Mouse (Mus musculus) MEL (cell line): ENCODE data around the gene Rasgrp3. TPM values are rescaled to one million over a fixed set of nuclear protein-coding genes. Genes with fewer than 3 reads are reported as not detected.

Source experiments
- DNase-seq: peaks from one replicate; pipeline ENCODE4 v3.0.0; 2011; ENCODE audit warnings: low read depth, low spot score
- H3K27ac ChIP-seq: 2 replicates; pipeline ENCODE4 v1.5.1; 2012; ENCODE audit warnings: low read depth, mild to moderate bottlenecking, control low read depth, low read length, moderate library complexity; ENCODE audit not compliant: control insufficient read depth
- H3K27me3 ChIP-seq, 2 experiments: fragments of 150-350 bp in 1 of 2; sonication (generic) in 1 of 2; 2 replicates each; pipeline ENCODE4 v1.6.1; 2012; ENCODE audit warnings: low read length in 2 of 2, mild to moderate bottlenecking in 2 of 2, improper control_type of control experiment in 1 of 2, moderate library complexity in 1 of 2; ENCODE audit not compliant: insufficient read depth in 2 of 2, control insufficient read depth in 1 of 2
- H3K36me3 ChIP-seq, 2 experiments: 2 replicates each; pipeline ENCODE4 v1.6.1; 2012 to 2014; ENCODE audit warnings: low read length in 2 of 2, improper control_type of control experiment in 1 of 2, inconsistent platforms in 1 of 2, mild to moderate bottlenecking in 1 of 2; ENCODE audit not compliant: insufficient read depth in 2 of 2, control insufficient read depth in 1 of 2
- H3K4me1 ChIP-seq, 2 experiments: fragments of 150-350 bp in 1 of 2; sonication (generic) in 1 of 2; 2 replicates each; pipeline ENCODE4 v1.6.1; 2012; ENCODE audit warnings: low read length in 2 of 2, improper control_type of control experiment in 1 of 2, mild to moderate bottlenecking in 1 of 2; ENCODE audit not compliant: insufficient read depth in 2 of 2, control insufficient read depth in 1 of 2
- H3K4me3 ChIP-seq, 2 experiments: fragments of 150-350 bp in 1 of 2; sonication (generic) in 1 of 2; 2 replicates each; pipeline ENCODE4 v1.5.1; 2012; ENCODE audit warnings: low read depth in 2 of 2, low read length in 2 of 2, mild to moderate bottlenecking in 2 of 2, moderate library complexity in 2 of 2, control low read depth in 1 of 2, improper control_type of control experiment in 1 of 2; ENCODE audit not compliant: control insufficient read depth in 1 of 2, insufficient read depth in 1 of 2
- H3K79me2 ChIP-seq: 2 replicates; pipeline ENCODE4 v1.6.1; 2012; ENCODE audit warnings: mild to moderate bottlenecking, low read length, moderate library complexity; ENCODE audit not compliant: control insufficient read depth, poor library complexity, insufficient read depth
- H3K9ac ChIP-seq: 2 replicates; pipeline ENCODE4 v1.6.1; 2012; ENCODE audit warnings: low read depth, mild to moderate bottlenecking, control low read depth, low read length, moderate library complexity; ENCODE audit not compliant: control insufficient read depth, poor library complexity, severe bottlenecking
- H3K9me3 ChIP-seq: fragments of 150-350 bp; sonication (generic); replicated peaks from 2 replicates; pipeline ENCODE4 v1.6.1; 2012; ENCODE audit warnings: mild to moderate bottlenecking, low read length, improper control_type of control experiment, moderate library complexity; ENCODE audit not compliant: insufficient read depth
- BHLHE40 ChIP-seq: IDR thresholded peaks from 2 replicates; pipeline ENCODE4 v1.6.1; 2012; ENCODE audit warnings: low read depth, mild to moderate bottlenecking, inconsistent platforms, low read length, improper control_type of control experiment, borderline replicate concordance
- CTCF ChIP-seq, 3 experiments: IDR thresholded peaks in 2 of 3; conservative IDR thresholded peaks in 1 of 3; 2 replicates each; pipeline ENCODE4 v1.5.1; 2011 to 2012; ENCODE audit warnings: low read length in 3 of 3, low read depth in 2 of 3, mild to moderate bottlenecking in 2 of 3, improper control_type of control experiment in 1 of 3, inconsistent platforms in 1 of 3, mixed read lengths in 1 of 3, moderate library complexity in 1 of 3; ENCODE audit not compliant: control insufficient read depth in 1 of 3, insufficient read depth in 1 of 3, poor library complexity in 1 of 3, severe bottlenecking in 1 of 3
- E2F4 ChIP-seq: IDR thresholded peaks from 2 replicates; pipeline ENCODE4 v1.6.1; 2011; ENCODE audit warnings: low read depth, low read length, improper control_type of control experiment, borderline replicate concordance
- ETS1 ChIP-seq: IDR thresholded peaks from 2 replicates; pipeline ENCODE4 v1.6.1; 2012; ENCODE audit warnings: low read depth, mild to moderate bottlenecking, inconsistent platforms, low read length, improper control_type of control experiment, moderate library complexity
- GABPA ChIP-seq: IDR thresholded peaks from 2 replicates; pipeline ENCODE4 v1.6.1; 2012; ENCODE audit warnings: low read depth, mild to moderate bottlenecking, inconsistent platforms, low read length, improper control_type of control experiment, moderate library complexity
- HCFC1 ChIP-seq: IDR thresholded peaks from 2 replicates; pipeline ENCODE4 v1.6.1; 2012; ENCODE audit warnings: low read depth, mild to moderate bottlenecking, inconsistent platforms, low read length, improper control_type of control experiment, moderate library complexity
- JUND ChIP-seq: IDR thresholded peaks from 2 replicates; pipeline ENCODE4 v1.6.1; 2011; ENCODE audit warnings: low read depth, mild to moderate bottlenecking, improper control_type of control experiment, low read length
- KAT2A ChIP-seq: conservative IDR thresholded peaks from 2 replicates; pipeline ENCODE4 v1.6.1; 2012; ENCODE audit warnings: low read depth, low read length, improper control_type of control experiment, inconsistent platforms
- MAX ChIP-seq: IDR thresholded peaks from 2 replicates; pipeline ENCODE4 v1.6.1; 2011; ENCODE audit warnings: low read length, improper control_type of control experiment
- MXI1 ChIP-seq: IDR thresholded peaks from 2 replicates; pipeline ENCODE4 v1.6.1; 2011; ENCODE audit warnings: mild to moderate bottlenecking, low read depth, low read length, improper control_type of control experiment
- MYB ChIP-seq: IDR thresholded peaks from 2 replicates; pipeline ENCODE4 v1.6.1; 2011; ENCODE audit warnings: mild to moderate bottlenecking, low read depth, low read length, improper control_type of control experiment
- MYC ChIP-seq: IDR thresholded peaks from 2 replicates; pipeline ENCODE4 v1.6.1; 2011; ENCODE audit warnings: low read depth, mild to moderate bottlenecking, low read length, improper control_type of control experiment, moderate library complexity
- NELFE ChIP-seq: IDR thresholded peaks from 2 replicates; pipeline ENCODE4 v1.6.1; 2011; ENCODE audit warnings: low read depth, low read length, improper control_type of control experiment
- NRF1 ChIP-seq: IDR thresholded peaks from 2 replicates; pipeline ENCODE4 v1.6.1; 2014; ENCODE audit warnings: low read depth, mild to moderate bottlenecking, inconsistent platforms, low read length, improper control_type of control experiment, moderate library complexity; ENCODE audit not compliant: poor library complexity, insufficient read depth, severe bottlenecking
- POLR2A ChIP-seq, 2 experiments: IDR thresholded peaks; 2 replicates each; pipeline ENCODE4 v1.6.1; 2011 to 2012; ENCODE audit warnings: low read length in 2 of 2, mild to moderate bottlenecking in 2 of 2, control low read depth in 1 of 2, improper control_type of control experiment in 1 of 2, low read depth in 1 of 2, moderate library complexity in 1 of 2; ENCODE audit not compliant: control insufficient read depth in 1 of 2, insufficient read depth in 1 of 2, poor library complexity in 1 of 2
- POLR2AphosphoS2 ChIP-seq: IDR thresholded peaks from 2 replicates; pipeline ENCODE4 v1.6.1; 2011; ENCODE audit warnings: low read length, improper control_type of control experiment
- POLR2AphosphoS5 ChIP-seq: IDR thresholded peaks from 2 replicates; pipeline ENCODE4 v1.6.1; 2012; ENCODE audit warnings: low read depth, borderline replicate concordance, mild to moderate bottlenecking, inconsistent platforms, low read length, moderate library complexity, mixed read lengths
- RAD21 ChIP-seq: IDR thresholded peaks from 2 replicates; pipeline ENCODE4 v1.6.1; 2011; ENCODE audit warnings: mild to moderate bottlenecking, low read depth, low read length, improper control_type of control experiment
- RCOR1 ChIP-seq: IDR thresholded peaks from 2 replicates; pipeline ENCODE4 v1.6.1; 2012; ENCODE audit warnings: low read depth, mild to moderate bottlenecking, inconsistent platforms, low read length, improper control_type of control experiment
- TAL1 ChIP-seq: IDR thresholded peaks from 2 replicates; pipeline ENCODE4 v1.6.1; 2012; ENCODE audit warnings: mild to moderate bottlenecking, inconsistent platforms, low read length, moderate library complexity, mixed read lengths
- UBTF ChIP-seq: IDR thresholded peaks from 2 replicates; pipeline ENCODE4 v1.6.1; 2012; ENCODE audit warnings: low read depth, mild to moderate bottlenecking, inconsistent platforms, low read length, improper control_type of control experiment, moderate library complexity, borderline replicate concordance; ENCODE audit not compliant: insufficient read depth
- USF2 ChIP-seq, 2 experiments: IDR thresholded peaks; 2 replicates each; pipeline ENCODE4 v1.6.1; 2011 to 2012; ENCODE audit warnings: improper control_type of control experiment in 2 of 2, low read length in 2 of 2, borderline replicate concordance in 1 of 2, inconsistent platforms in 1 of 2, low read depth in 1 of 2, mild to moderate bottlenecking in 1 of 2; ENCODE audit not compliant: insufficient read depth in 1 of 2
- ZKSCAN1 ChIP-seq: IDR thresholded peaks from 2 replicates; pipeline ENCODE4 v1.6.1; 2012; ENCODE audit warnings: low read depth, mild to moderate bottlenecking, inconsistent platforms, low read length, improper control_type of control experiment, moderate library complexity
- ZNF384 ChIP-seq: IDR thresholded peaks from 2 replicates; pipeline ENCODE4 v1.6.1; 2012; ENCODE audit warnings: low read depth, mild to moderate bottlenecking, inconsistent platforms, low read length, improper control_type of control experiment
- polyA plus RNA-seq, 2 experiments: library from polyadenylated mRNA; stranded (reverse) in 1 of 2; unstranded in 1 of 2; fragments of >175 nt in 1 of 2; fragments of >200 nt in 1 of 2; gene quantifications; 2 replicates each; pipeline versions ENCODE4 v1.2.1 to v1.2.4; 2012; ENCODE audit warnings: low replicate concordance in 2 of 2, low read depth in 1 of 2; ENCODE audit not compliant: insufficient read length in 2 of 2, insufficient read depth in 1 of 2, missing spikeins in 1 of 2
- total RNA-seq: library from RNA; depleted of rRNA; stranded (reverse); fragments of 300-350 nt; gene quantifications from 2 replicates; pipeline ENCODE4 v1.2.3, GENCODE M21; 2012

Rasgrp3 gene
- total and polyA plus RNA-seq, 3 experiments = not detected

DNA sequence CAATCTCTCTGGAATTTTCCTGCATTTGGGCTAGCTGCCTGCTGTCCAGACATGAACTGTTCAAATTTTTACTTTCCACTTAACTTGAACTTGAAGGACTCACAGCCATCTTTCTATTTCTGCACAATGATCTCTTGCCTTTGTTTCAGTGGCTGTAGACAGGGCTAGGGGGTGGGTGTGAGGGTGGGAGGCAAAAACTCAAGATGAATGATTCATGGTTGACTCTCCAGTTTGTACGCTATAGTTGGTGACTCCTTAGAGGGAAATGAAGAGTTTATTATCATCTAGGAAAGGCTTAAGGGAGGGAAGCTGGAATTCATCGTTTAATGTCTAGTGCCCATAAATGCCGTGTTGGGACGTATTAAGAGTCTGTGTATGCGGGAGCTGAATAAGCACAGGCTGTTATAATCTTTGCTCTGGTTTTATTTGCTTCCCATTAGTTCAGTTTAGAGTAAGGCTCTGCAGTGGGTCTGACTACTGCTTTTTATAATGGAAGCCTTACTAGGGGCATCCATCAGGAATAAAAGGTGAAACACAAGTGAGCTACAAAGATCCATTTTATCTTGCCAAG lies 5.6 kb downstream of the Rasgrp3 start:
- DNase-seq = no peak
- Histone ChIP-seq H3K36me3 (no peaks in the 10 kb centered on the region), H3K27me3 (no peaks in the 10 kb centered on the region), H3K9me3 (no peaks in the 10 kb centered on the region), H3K79me2 (no peaks in the 10 kb centered on the region), H3K27ac (no peak overlapping the region), H3K9ac (no peak overlapping the region), H3K4me1 (no peaks in the 10 kb centered on the region), H3K4me3 (no peak overlapping the region)
- TF ChIP-seq MAX (no peak), E2F4 (no peak), RAD21 (no peak), UBTF (no peak), USF2 (IDR thresholded peaks at IDR 0.05; ENCODE audit: borderline replicate concordance in 1 of 2, insufficient read depth in 1 of 2, low read depth in 1 of 2, low read length in 2 of 2) (no peak), JUND (no peak), POLR2A (IDR thresholded peaks at IDR 0.05; ENCODE audit: control insufficient read depth in 1 of 2, insufficient read depth in 1 of 2, low read depth in 1 of 2, low read length in 2 of 2, poor library complexity in 1 of 2) (no peak), ZNF384 (no peak), MYC (no peak), CTCF (IDR thresholded peaks at IDR 0.05 in 2 of 3, conservative IDR thresholded peaks at IDR 0.05 in 1 of 3; ENCODE audit: control insufficient read depth in 1 of 3, insufficient read depth in 1 of 3, low read depth in 2 of 3, low read length in 3 of 3, poor library complexity in 1 of 3, severe bottlenecking in 1 of 3) (no peak), POLR2AphosphoS5 (no peak), RCOR1 (no peak), ETS1 (no peak), TAL1 (no peak), ZKSCAN1 (no peak), KAT2A (no peak)

DNA sequence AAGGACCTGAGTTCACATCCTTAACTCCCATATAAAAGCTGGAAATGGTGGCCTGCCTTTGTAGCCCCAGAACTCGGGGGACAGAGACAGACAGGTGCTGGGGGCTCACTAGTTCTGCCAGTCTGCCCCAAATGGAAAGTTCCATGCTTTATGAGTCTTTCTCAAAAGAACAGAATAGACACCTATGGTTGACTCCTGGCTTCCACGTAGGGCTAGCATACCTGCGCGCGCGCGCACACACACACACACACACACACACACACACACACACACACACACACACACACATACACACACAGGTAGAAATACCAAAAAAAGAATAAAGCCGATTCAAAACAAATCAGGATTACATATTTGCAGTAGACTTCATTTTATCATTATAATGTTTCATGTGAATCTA lies 6.7 kb downstream of the Rasgrp3 start:
- H3K36me3 ChIP-seq = no peaks in the 10 kb centered on the region
- no peak for DNase-seq
- no peaks in the 10 kb centered on the region for H3K4me1 ChIP-seq
- no peak overlapping the region for H3K9ac ChIP-seq
- H3K27ac ChIP-seq = no peak overlapping the region
- no peak overlapping the region for H3K4me3 ChIP-seq
- H3K27me3 ChIP-seq = no peaks in the 10 kb centered on the region
- H3K79me2 ChIP-seq = no peaks in the 10 kb centered on the region
- TF ChIP-seq RCOR1 = no peak
- TF ChIP-seq BHLHE40 = no peak
- no peak for TF ChIP-seq RAD21
- no peak for TF ChIP-seq HCFC1
- TF ChIP-seq NRF1 = no peak
- no peak for TF ChIP-seq MYB
- TF ChIP-seq MAX = no peak
- TF ChIP-seq E2F4 = no peak
- TF ChIP-seq JUND = no peak
- no peak for TF ChIP-seq MXI1
- TF ChIP-seq ETS1 = no peak
- TF ChIP-seq NELFE = no peak
- no peak for TF ChIP-seq POLR2AphosphoS2
- TF ChIP-seq ZNF384 = no peak
- TF ChIP-seq GABPA = no peak
- TF ChIP-seq, all 39 proteins: peak for 0
- H3K9me3 ChIP-seq = no peaks in the 10 kb centered on the region
